Mouse (Mus musculus) thymus, adult 18-20 months (tissue): ENCODE results near the gene Ctnna3.

Source experiments
- DNase-seq, 2 experiments: peaks; one replicate each; pipeline ENCODE4 v3.0.0; 2022; ENCODE audit warnings: mixed read lengths in 2 of 2

Ctnna3 gene

GRCm38 (mm10) chr10:63768871-63769270 is 339.0 kb downstream of the Ctnna3 start:
- no peak for DNase-seq

- no peak for DNase-seq
These were observed 341.8 kb downstream of the Ctnna3 start for GRCm38 (mm10) chr10:63771656-63772055.

GRCm38 (mm10) chr10:63772074-63772473 is 342.2 kb downstream of the Ctnna3 start:
- DNase-seq: no peak

GRCm38 (mm10) chr10:63781948-63782347 is 352.1 kb downstream of the Ctnna3 start:
- DNase-seq: no peak

- no peak for DNase-seq
These were observed 355.1 kb downstream of the Ctnna3 start for GRCm38 (mm10) chr10:63784808-63785535.

- no peak for DNase-seq
These were observed 356.5 kb downstream of the Ctnna3 start for GRCm38 (mm10) chr10:63786390-63786789.

- DNase-seq: no peak
These were observed 374.0 kb downstream of the Ctnna3 start for GRCm38 (mm10) chr10:63803909-63804308.

GRCm38 (mm10) chr10:63805551-63805950 is 375.7 kb downstream of the Ctnna3 start:
- DNase-seq: no peak

- no peak for DNase-seq
These were observed 376.4 kb downstream of the Ctnna3 start for GRCm38 (mm10) chr10:63806254-63806653.

- no peak for DNase-seq
These were observed 380.2 kb downstream of the Ctnna3 start for GRCm38 (mm10) chr10:63810043-63810617.

GRCm38 (mm10) chr10:63839011-63839410 is 409.1 kb downstream of the Ctnna3 start:
- DNase-seq: no peak

GRCm38 (mm10) chr10:63851946-63852345 is 422.0 kb downstream of the Ctnna3 start:
- no peak for DNase-seq

GRCm38 (mm10) chr10:63869123-63869522 is 439.2 kb downstream of the Ctnna3 start:
- DNase-seq: no peak

- no peak for DNase-seq
These were observed 450.6 kb downstream of the Ctnna3 start for GRCm38 (mm10) chr10:63880462-63880903.

- DNase-seq: no peak
These were observed 456.7 kb downstream of the Ctnna3 start for GRCm38 (mm10) chr10:63886449-63887088.

- no peak for DNase-seq
These were observed 464.7 kb downstream of the Ctnna3 start for GRCm38 (mm10) chr10:63894612-63895011.

- no peak for DNase-seq
These were observed 470.0 kb downstream of the Ctnna3 start for GRCm38 (mm10) chr10:63899891-63900290.

GRCm38 (mm10) chr10:63908878-63909277 is 479.0 kb downstream of the Ctnna3 start:
- DNase-seq: no peak

GRCm38 (mm10) chr10:63927334-63927733 is 497.4 kb downstream of the Ctnna3 start, which contains the start of gene Gm10118:
Gene Gm10118 (minus strand): TSS chr10:63927434.
- no peak for DNase-seq

GRCm38 (mm10) chr10:63933946-63934345 is 504.0 kb downstream of the Ctnna3 start:
- no peak for DNase-seq

- no peak for DNase-seq
These were observed 515.6 kb downstream of the Ctnna3 start for GRCm38 (mm10) chr10:63945534-63945933.

- DNase-seq: no peak
These were observed 517.4 kb downstream of the Ctnna3 start for GRCm38 (mm10) chr10:63947266-63947665.

- DNase-seq: no peak
These were observed 521.0 kb downstream of the Ctnna3 start for GRCm38 (mm10) chr10:63950867-63951266.

GRCm38 (mm10) chr10:63951481-63951880 is 521.6 kb downstream of the Ctnna3 start:
- no peak for DNase-seq
